Mouse (Mus musculus) T-helper 2 cell (primary cell): ENCODE data around the gene Traf3.

Source experiments
- in situ Hi-C: fragments of 300-600 bp; cut with MboI, MseI; formaldehyde crosslinking; loops from one replicate; pipeline ENCODE4 v1.15.1; 2025; ENCODE audit warnings: high pct_unique_total_duplicates

The Traf3 gene

GRCm38 (mm10) chr12:111193331-111193730, 27.2 kb downstream of the Traf3 start:
- in situ Hi-C loops = no loop called here

GRCm38 (mm10) chr12:111196548-111196947, 30.4 kb downstream of the Traf3 start:
- in situ Hi-C loops = no loop called here

- in situ Hi-C loops = no loop called here
Observed at GRCm38 (mm10) chr12:111203076-111203475, 36.9 kb downstream of the Traf3 start.

- in situ Hi-C loops = no loop called here
Observed at GRCm38 (mm10) chr12:111203945-111204344, 37.8 kb downstream of the Traf3 start.

GRCm38 (mm10) chr12:111207641-111208040, 41.5 kb downstream of the Traf3 start:
- in situ Hi-C loops = no loop called here

- in situ Hi-C loops = no loop called here
Observed at GRCm38 (mm10) chr12:111211729-111212128, 45.6 kb downstream of the Traf3 start.

- in situ Hi-C loops = no loop called here
Observed at GRCm38 (mm10) chr12:111218867-111219266, 52.7 kb downstream of the Traf3 start.

GRCm38 (mm10) chr12:111225197-111225780, 59.1 kb downstream of the Traf3 start:
- in situ Hi-C loops = no loop called here

GRCm38 (mm10) chr12:111227410-111227809, 61.2 kb downstream of the Traf3 start:
- in situ Hi-C loops = no loop called here

- in situ Hi-C loops = no loop called here
Observed at GRCm38 (mm10) chr12:111228488-111228887, 62.3 kb downstream of the Traf3 start.

- in situ Hi-C loops = loop anchor here (10.0 kb wide), 1 partner anchor 306 kb away; no protein-coding TSS in a partner anchor
Observed at GRCm38 (mm10) chr12:111230793-111231192, 64.6 kb downstream of the Traf3 start.

GRCm38 (mm10) chr12:111233798-111234197, 67.6 kb downstream of the Traf3 start:
- in situ Hi-C loops = loop anchor here (10.0 kb wide), 1 partner anchor 309 kb away; no protein-coding TSS in a partner anchor

- in situ Hi-C loops = loop anchor here (10.0 kb wide), 1 partner anchor 310 kb away; no protein-coding TSS in a partner anchor
Observed at GRCm38 (mm10) chr12:111234383-111234782, 68.2 kb downstream of the Traf3 start.

- in situ Hi-C loops = loop anchor here (10.0 kb wide), 1 partner anchor 311 kb away; no protein-coding TSS in a partner anchor
Observed at GRCm38 (mm10) chr12:111235631-111236030, 69.5 kb downstream of the Traf3 start.

- in situ Hi-C loops = loop anchor here (10.0 kb wide), 1 partner anchor 313 kb away; no protein-coding TSS in a partner anchor
Observed at GRCm38 (mm10) chr12:111237611-111238188, 71.5 kb downstream of the Traf3 start.

- in situ Hi-C loops = loop anchor here (10.0 kb wide), 1 partner anchor 314 kb away; no protein-coding TSS in a partner anchor
Observed at GRCm38 (mm10) chr12:111238345-111238744, 72.2 kb downstream of the Traf3 start.

GRCm38 (mm10) chr12:111238778-111239177, 72.6 kb downstream of the Traf3 start:
- in situ Hi-C loops = loop anchor here (10.0 kb wide), 1 partner anchor 314 kb away; no protein-coding TSS in a partner anchor

- in situ Hi-C loops = loop anchor here (10.0 kb wide), 1 partner anchor 315 kb away; no protein-coding TSS in a partner anchor
Observed at GRCm38 (mm10) chr12:111239930-111240329, 73.8 kb downstream of the Traf3 start.

- in situ Hi-C loops = no loop called here
Observed at GRCm38 (mm10) chr12:111241916-111242315, 75.7 kb downstream of the Traf3 start.

GRCm38 (mm10) chr12:111242346-111242745, 76.2 kb downstream of the Traf3 start:
- in situ Hi-C loops = no loop called here

GRCm38 (mm10) chr12:111243733-111244132, 77.6 kb downstream of the Traf3 start:
- in situ Hi-C loops = no loop called here

GRCm38 (mm10) chr12:111245070-111245469, 78.9 kb downstream of the Traf3 start:
- in situ Hi-C loops = no loop called here
